Mouse (Mus musculus) cerebellum, adult 2 months (tissue): Measurements from ENCODE around the gene Ldlrap1.

Source experiments
- CTCF ChIP-seq: fragments of 200-500 bp; IDR thresholded peaks from 2 replicates; pipeline ENCODE4 v1.5.1; 2011; ENCODE audit warnings: low read depth, mild to moderate bottlenecking, control low read depth, low read length, moderate library complexity, borderline replicate concordance; ENCODE audit not compliant: insufficient read depth
- POLR2A ChIP-seq: fragments of 200-500 bp; IDR thresholded peaks from 2 replicates; pipeline ENCODE4 v1.6.1; 2011; ENCODE audit warnings: low read length, control low read depth, borderline replicate concordance; ENCODE audit not compliant: insufficient read depth

- TF ChIP-seq POLR2A (no peak), CTCF (no peak)
Measured at GRCm38 (mm10) chr4:134779136-134779934, 11.5 kb upstream of the Ldlrap1 start.
